Mouse (Mus musculus): ENCODE results near the gene Cryzl2. TPM values are rescaled to one million over a fixed set of nuclear protein-coding genes. Genes with fewer than 3 reads are reported as not detected.

Cryzl2 gene
- polyA plus RNA-seq, 1 experiment from 2014 or later = 9.4 TPM

DNA sequence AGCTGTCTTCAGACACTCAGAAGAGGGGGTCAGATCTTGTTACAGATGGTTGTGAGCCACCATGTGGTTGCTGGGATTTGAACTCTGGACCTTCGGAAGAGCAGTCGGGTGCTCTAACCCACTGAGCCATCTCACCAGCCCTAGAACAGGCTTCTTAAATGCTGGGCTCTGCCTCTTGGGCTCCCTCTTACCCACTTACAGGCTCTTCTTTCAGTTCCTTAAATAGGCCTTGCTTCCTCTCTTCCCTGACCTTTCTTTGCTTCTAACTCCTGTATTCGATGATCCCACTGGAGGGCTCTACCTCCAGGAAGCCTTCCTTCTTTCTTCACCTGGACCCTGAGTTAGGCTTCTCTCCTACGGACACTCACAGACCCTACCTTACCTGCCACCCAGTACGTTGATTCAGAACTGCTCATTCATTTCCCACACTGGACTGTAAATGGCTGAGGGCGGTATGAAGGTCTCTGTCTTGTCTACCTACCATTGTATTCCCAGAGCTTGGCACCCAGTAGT, 12.9 kb upstream of the Cryzl2 start:
- no peaks in the 10 kb centered on the region for H3K9me3 ChIP-seq (replicated peaks)
- H3K9ac ChIP-seq = no peak overlapping the region
- H3K36me3 ChIP-seq = no peaks in the 10 kb centered on the region
- ATAC-seq (ENCODE audit: low FRiP score) = no peak
- peaks cover 52% of the 10 kb centered on the region for H3K4me1 ChIP-seq
- no peak overlapping the region for H3K27ac ChIP-seq
- H3K27me3 ChIP-seq = peaks cover 14% of the 10 kb centered on the region; the same call in 1 of the 2 replicates
- H3K4me2 ChIP-seq (replicated peaks) = no peak overlapping the region
- 88% methylated on average over 6 of the region's 6 CpGs for WGBS
- no peak overlapping the region for H3K4me3 ChIP-seq

DNA sequence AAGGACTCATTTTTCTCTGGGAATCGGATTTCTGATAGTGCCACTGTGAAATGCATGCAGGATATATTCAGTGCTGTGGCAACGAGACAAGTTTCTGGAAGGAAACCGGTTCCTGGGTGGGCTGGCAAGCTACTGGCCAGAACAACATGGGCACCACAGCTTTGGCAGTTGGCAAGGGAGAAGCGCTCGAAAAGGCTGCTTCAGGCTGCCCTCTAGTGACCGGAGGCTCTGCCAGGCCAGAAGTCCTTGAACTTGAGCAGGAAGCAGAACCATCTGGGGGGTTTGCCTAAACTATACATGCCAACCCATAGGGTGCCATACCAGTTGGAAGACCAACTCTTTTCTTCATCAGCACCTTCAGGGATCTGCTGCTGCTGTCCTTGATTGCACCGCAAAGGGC, 12.1 kb upstream of the Cryzl2 start:
- Histone ChIP-seq H3K9ac (no peak overlapping the region), H3K4me3 (no peak overlapping the region), H3K36me3 (no peaks in the 10 kb centered on the region), H3K4me1 (peaks cover 48% of the 10 kb centered on the region), H3K27me3 (peaks cover 14% of the 10 kb centered on the region; the same call in 1 of the 2 replicates), H3K4me2 (replicated peaks) (no peak overlapping the region), H3K9me3 (replicated peaks) (no peaks in the 10 kb centered on the region), H3K27ac (peak overlapping the region; percentile 12; the same call in 1 of the 2 replicates)
- 70% methylated on average over 7 of the region's 7 CpGs for WGBS
- ATAC-seq (ENCODE audit: low FRiP score) = no peak

DNA sequence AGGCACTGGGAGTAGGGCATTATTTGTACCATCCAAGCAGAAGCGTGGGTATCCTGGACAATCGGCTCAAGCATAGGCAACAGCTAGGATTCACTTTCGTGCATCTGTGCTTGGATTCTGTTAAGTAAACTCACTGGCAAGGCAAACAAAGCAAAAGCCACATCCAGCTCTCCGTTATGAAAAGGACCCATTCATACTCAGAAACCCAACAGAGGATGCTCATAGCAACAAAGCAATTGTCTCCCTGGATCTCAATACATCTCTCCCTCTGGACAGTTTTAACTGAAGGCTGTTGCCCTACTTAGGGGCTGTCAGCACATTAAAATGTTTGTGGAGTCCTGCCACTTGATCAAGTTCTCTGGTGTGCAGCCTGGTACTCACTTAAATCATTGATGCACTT, 11.2 kb upstream of the Cryzl2 start:
- peaks cover 14% of the 10 kb centered on the region; the same call in 1 of the 2 replicates for H3K27me3 ChIP-seq
- H3K36me3 ChIP-seq = no peaks in the 10 kb centered on the region
- ATAC-seq (ENCODE audit: low FRiP score) = no peak
- H3K4me3 ChIP-seq = no peak overlapping the region
- H3K4me1 ChIP-seq = peaks cover 48% of the 10 kb centered on the region
- H3K27ac ChIP-seq = no peak overlapping the region
- no peaks in the 10 kb centered on the region for H3K9me3 ChIP-seq (replicated peaks)
- no peak overlapping the region for H3K4me2 ChIP-seq (replicated peaks)
- no peak overlapping the region for H3K9ac ChIP-seq
- WGBS = 42% methylated on average over 4 of the region's 4 CpGs

GRCm38 (mm10) chr1:157448164-157448804, 10.1 kb upstream of the Cryzl2 start:
- no peak overlapping the region for H3K27ac ChIP-seq
- no peak overlapping the region for H3K4me3 ChIP-seq
- WGBS = 25% methylated on average over 7 of the region's 7 CpGs
- no peak overlapping the region for H3K9ac ChIP-seq
- no peak for ATAC-seq (ENCODE audit: low FRiP score)
- H3K4me1 ChIP-seq = peaks cover 52% of the 10 kb centered on the region
- H3K27me3 ChIP-seq = peaks cover 14% of the 10 kb centered on the region; the same call in 1 of the 2 replicates
- no peaks in the 10 kb centered on the region for H3K9me3 ChIP-seq (replicated peaks)
- H3K36me3 ChIP-seq = no peaks in the 10 kb centered on the region
- no peak overlapping the region for H3K4me2 ChIP-seq (replicated peaks)

- H3K27me3 ChIP-seq = peaks cover 14% of the 10 kb centered on the region; the same call in 1 of the 2 replicates
- no peaks in the 10 kb centered on the region for H3K36me3 ChIP-seq
- H3K4me3 ChIP-seq = no peak overlapping the region
- WGBS = 74% methylated on average over 5 of the region's 5 CpGs
- peaks cover 49% of the 10 kb centered on the region for H3K4me1 ChIP-seq
- no peak overlapping the region for H3K9ac ChIP-seq
- H3K27ac ChIP-seq = no peak overlapping the region
- H3K4me2 ChIP-seq (replicated peaks) = no peak overlapping the region
- no peaks in the 10 kb centered on the region for H3K9me3 ChIP-seq (replicated peaks)
- no peak for ATAC-seq (ENCODE audit: low FRiP score)
These were observed 9.6 kb upstream of the Cryzl2 start for GRCm38 (mm10) chr1:157448805-157449188.

DNA sequence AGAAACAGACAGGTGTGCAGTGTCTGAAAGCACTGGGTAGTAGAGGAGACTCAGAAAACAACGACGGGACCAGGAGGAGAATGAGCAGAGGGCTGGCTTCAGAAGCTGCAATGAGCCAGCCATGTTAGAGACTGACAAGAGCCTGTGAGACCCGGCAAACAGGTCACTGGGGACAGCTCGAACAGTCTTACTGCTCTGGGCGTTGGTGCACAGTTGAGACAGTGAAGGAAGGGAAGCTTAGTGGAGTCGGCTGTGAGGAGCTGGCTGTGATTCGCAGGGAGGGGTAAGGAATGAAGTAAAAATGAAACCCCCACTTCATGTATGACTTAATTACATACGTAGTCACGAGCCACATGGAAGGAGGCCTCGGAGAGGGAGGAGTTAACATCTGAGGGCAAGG, 8.8 kb upstream of the Cryzl2 start:
- H3K27me3 ChIP-seq = peaks cover 14% of the 10 kb centered on the region; the same call in 1 of the 2 replicates
- peaks cover 42% of the 10 kb centered on the region for H3K4me1 ChIP-seq
- 0 out of 2 replicates have a peak overlapping the region, but pooled peaks have one; percentile 12 for H3K4me3 ChIP-seq
- H3K27ac ChIP-seq = no peak overlapping the region
- no peaks in the 10 kb centered on the region for H3K36me3 ChIP-seq
- 0 out of 2 replicates have a peak overlapping the region, but pooled peaks have one; percentile 27 for H3K9ac ChIP-seq
- H3K4me2 ChIP-seq (replicated peaks) = peak overlapping the region; percentile 45
- WGBS = 10% methylated on average over 10 of the region's 10 CpGs
- H3K9me3 ChIP-seq (replicated peaks) = no peaks in the 10 kb centered on the region
- no peak for ATAC-seq (ENCODE audit: low FRiP score)

- 9% methylated on average over 21 of the region's 21 CpGs for WGBS
- 0 out of 2 replicates have a peak overlapping the region, but pooled peaks have one; percentile 27 for H3K9ac ChIP-seq
These were observed 8.3 kb upstream of the Cryzl2 start for GRCm38 (mm10) chr1:157449981-157450636.

DNA sequence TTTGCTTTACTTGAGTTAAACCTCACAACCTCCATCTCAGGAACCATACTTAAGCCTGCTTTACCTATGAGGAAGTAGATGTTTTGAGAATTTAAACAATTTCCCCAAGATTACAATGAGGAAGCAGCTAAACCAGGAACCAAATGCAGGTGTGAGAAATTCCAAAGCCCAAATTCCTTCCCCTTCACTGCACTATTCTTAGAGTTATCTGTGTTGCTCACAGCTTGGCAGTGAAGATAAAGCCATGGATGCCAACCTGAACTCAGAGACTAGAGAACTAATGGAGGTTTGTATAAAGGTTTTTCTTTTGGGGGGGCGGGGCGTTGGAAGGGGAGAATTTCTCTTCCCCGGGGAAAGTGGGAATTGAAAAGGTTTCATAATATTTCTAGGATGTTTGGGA, 6.1 kb upstream of the Cryzl2 start:
- Histone ChIP-seq H3K4me1 (peaks cover 32% of the 10 kb centered on the region), H3K9ac (no peak overlapping the region), H3K9me3 (replicated peaks) (no peaks in the 10 kb centered on the region), H3K27ac (no peak overlapping the region), H3K36me3 (no peaks in the 10 kb centered on the region), H3K4me2 (replicated peaks) (no peak overlapping the region), H3K4me3 (no peak overlapping the region), H3K27me3 (peaks cover 12% of the 10 kb centered on the region; the same call in 1 of the 2 replicates)
- no peak for ATAC-seq (ENCODE audit: low FRiP score)
- WGBS = 83% methylated on average over 3 of the region's 3 CpGs

More at GRCm38 (mm10) chr1:157449981-157450636, 8.3 kb upstream of the Cryzl2 start:
- Histone ChIP-seq H3K27ac (no peak overlapping the region), H3K4me1 (peaks cover 40% of the 10 kb centered on the region), H3K27me3 (peaks cover 14% of the 10 kb centered on the region; the same call in 1 of the 2 replicates), H3K4me3 (peak overlapping the region; percentile 12; the same call in 1 of the 2 replicates), H3K36me3 (no peaks in the 10 kb centered on the region), H3K9me3 (replicated peaks) (no peaks in the 10 kb centered on the region), H3K4me2 (replicated peaks) (peak overlapping the region; percentile 45)
- ATAC-seq (ENCODE audit: low FRiP score) = no peak

DNA sequence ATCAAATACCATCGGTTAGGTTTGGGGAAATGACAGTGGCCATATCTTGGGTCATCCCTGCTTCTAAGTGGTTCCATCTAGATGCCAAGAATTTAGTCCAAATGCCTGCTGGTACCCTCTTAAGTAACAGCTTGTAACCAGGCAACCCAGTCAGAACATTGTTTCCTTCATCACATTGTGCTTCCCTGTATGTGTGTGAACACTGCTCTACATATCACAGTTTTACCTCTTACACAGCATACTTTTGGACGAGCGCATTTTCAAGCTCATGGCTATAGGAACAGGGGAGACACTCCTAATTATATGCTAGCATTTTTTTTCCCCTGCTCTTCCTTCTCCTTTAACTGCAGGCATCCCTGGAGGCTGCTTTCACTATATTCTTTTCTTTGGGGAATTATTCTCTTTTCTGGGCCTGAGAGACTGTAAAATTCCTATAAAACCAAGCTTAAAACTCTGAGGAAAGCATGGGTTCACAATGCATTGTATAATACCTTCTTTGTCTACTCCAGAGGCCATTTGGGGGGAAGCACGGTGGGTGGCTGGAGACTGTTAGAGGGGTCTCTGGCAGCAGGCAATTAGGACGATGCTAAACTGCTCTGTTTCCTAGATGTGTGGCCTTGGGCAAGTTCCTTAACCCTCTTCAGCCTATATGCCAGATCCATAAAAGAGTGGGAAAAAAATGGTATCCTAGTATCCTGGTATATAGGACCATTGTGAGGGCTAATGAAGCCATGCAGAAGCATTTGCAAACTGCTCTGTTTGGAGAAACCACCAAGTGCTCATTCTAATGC, 5.4 kb upstream of the Cryzl2 start:
- Histone ChIP-seq H3K9me3 (replicated peaks) (no peaks in the 10 kb centered on the region), H3K4me1 (peaks cover 26% of the 10 kb centered on the region), H3K9ac (no peak overlapping the region), H3K4me2 (replicated peaks) (no peak overlapping the region), H3K27me3 (peaks cover 12% of the 10 kb centered on the region; the same call in 1 of the 2 replicates), H3K4me3 (no peak overlapping the region), H3K27ac (peak overlapping the region; percentile 24; the same call in 1 of the 2 replicates), H3K36me3 (no peaks in the 10 kb centered on the region)
- peak; percentile 65 for ATAC-seq (ENCODE audit: low FRiP score)
- WGBS = 39% methylated on average over 5 of the region's 5 CpGs

GRCm38 (mm10) chr1:157454876-157455275, 3.5 kb upstream of the Cryzl2 start:
- no peak for ATAC-seq (ENCODE audit: low FRiP score)
- Histone ChIP-seq H3K27me3 (0 out of 2 replicates have a peak, but pooled peaks cover 5% of the 10 kb centered on the region), H3K9me3 (replicated peaks) (no peaks in the 10 kb centered on the region), H3K27ac (no peak overlapping the region), H3K4me1 (peaks cover 28% of the 10 kb centered on the region), H3K4me3 (no peak overlapping the region), H3K36me3 (no peaks in the 10 kb centered on the region), H3K4me2 (replicated peaks) (no peak overlapping the region), H3K9ac (no peak overlapping the region)
- WGBS = 75% methylated on average over 6 of the region's 6 CpGs

GRCm38 (mm10) chr1:157457789-157458188, 588 bp upstream of the Cryzl2 start:
- ATAC-seq (ENCODE audit: low FRiP score) = no peak
- H3K9me3 ChIP-seq (replicated peaks) = no peaks in the 10 kb centered on the region
- H3K4me2 ChIP-seq (replicated peaks) = peak overlapping the region; percentile 59; the same call in 1 of the 2 replicates
- H3K4me1 ChIP-seq = peaks cover 20% of the 10 kb centered on the region
- H3K4me3 ChIP-seq = no peak overlapping the region
- no peak overlapping the region for H3K27ac ChIP-seq
- no peaks in the 10 kb centered on the region for H3K36me3 ChIP-seq
- WGBS = 55% methylated on average over 3 of the region's 3 CpGs
- H3K27me3 ChIP-seq = no peaks in the 10 kb centered on the region
- no peak overlapping the region for H3K9ac ChIP-seq

GRCm38 (mm10) chr1:157459904-157460303, 1.5 kb downstream of the Cryzl2 start:
- no peak overlapping the region for H3K4me3 ChIP-seq
- 94% methylated on average over 5 of the region's 5 CpGs for WGBS
- no peak overlapping the region for H3K9ac ChIP-seq
- H3K4me2 ChIP-seq (replicated peaks) = no peak overlapping the region
- ATAC-seq (ENCODE audit: low FRiP score) = no peak
- H3K27ac ChIP-seq = no peak overlapping the region
- no peaks in the 10 kb centered on the region for H3K36me3 ChIP-seq
- H3K4me1 ChIP-seq = peaks cover 14% of the 10 kb centered on the region
- H3K27me3 ChIP-seq = no peaks in the 10 kb centered on the region
- no peaks in the 10 kb centered on the region for H3K9me3 ChIP-seq (replicated peaks)
